Mouse (Mus musculus) skeletal muscle tissue, adult 2 months (tissue): ENCODE measurements around the gene Ptch2.

Experiments used
- DNase-seq: peaks from one replicate; pipeline ENCODE4 v3.0.0-alpha.2; 2012; ENCODE audit warnings: low read depth, low spot score

Ptch2 gene

GRCm38 (mm10) chr4:117095551-117096452 lies at the start of gene Ptch2:
Gene Ptch2, plus strand, starts transcription at chr4:117096075.
- peak; percentile 42 for DNase-seq

- peak; percentile 74 for DNase-seq
Observed at GRCm38 (mm10) chr4:117048836-117049235, 47.0 kb upstream of the Ptch2 start.

- DNase-seq = no peak
Observed at GRCm38 (mm10) chr4:117049485-117049884, 46.4 kb upstream of the Ptch2 start.

- peak; percentile 60 for DNase-seq
Observed at GRCm38 (mm10) chr4:117052626-117053025, 43.2 kb upstream of the Ptch2 start.

- DNase-seq = no peak
Observed at GRCm38 (mm10) chr4:117053956-117054355, 41.9 kb upstream of the Ptch2 start.

GRCm38 (mm10) chr4:117056102-117056501 lies 39.8 kb upstream of the Ptch2 start:
- no peak for DNase-seq

- no peak for DNase-seq
Observed at GRCm38 (mm10) chr4:117056514-117056913, 39.4 kb upstream of the Ptch2 start.

GRCm38 (mm10) chr4:117058512-117058911 lies 37.4 kb upstream of the Ptch2 start:
- DNase-seq = no peak

- no peak for DNase-seq
Observed at GRCm38 (mm10) chr4:117062700-117063390, 33.0 kb upstream of the Ptch2 start.

GRCm38 (mm10) chr4:117068035-117068434 lies 27.8 kb upstream of the Ptch2 start:
- no peak for DNase-seq

- no peak for DNase-seq
Observed at GRCm38 (mm10) chr4:117069647-117070046, 26.2 kb upstream of the Ptch2 start.

GRCm38 (mm10) chr4:117070624-117071023 lies 25.3 kb upstream of the Ptch2 start:
- no peak for DNase-seq

- no peak for DNase-seq
Observed at GRCm38 (mm10) chr4:117071183-117071582, 24.7 kb upstream of the Ptch2 start.

GRCm38 (mm10) chr4:117087948-117088640 lies 7.8 kb upstream of the Ptch2 start:
- no peak for DNase-seq

GRCm38 (mm10) chr4:117090586-117090985 lies 5.3 kb upstream of the Ptch2 start:
- DNase-seq = no peak

GRCm38 (mm10) chr4:117094626-117095361 lies 1.1 kb upstream of the Ptch2 start:
- peak; percentile 24 for DNase-seq

GRCm38 (mm10) chr4:117096666-117097065 lies 791 bp downstream of the Ptch2 start:
- no peak for DNase-seq

GRCm38 (mm10) chr4:117097969-117098763 lies 2.3 kb downstream of the Ptch2 start:
- peak; percentile 32 for DNase-seq

- DNase-seq = no peak
Observed at GRCm38 (mm10) chr4:117098764-117099036, 2.8 kb downstream of the Ptch2 start.

- no peak for DNase-seq
Observed at GRCm38 (mm10) chr4:117100036-117100435, 4.2 kb downstream of the Ptch2 start.

- no peak for DNase-seq
Observed at GRCm38 (mm10) chr4:117101218-117101617, 5.3 kb downstream of the Ptch2 start.
